Mouse (Mus musculus) c-Kit-positive CD71-positive TER-119-negative erythroid progenitor cells, embryonic 14.5 days (primary cell): ENCODE results near the gene Pus7l.
A peak's percentile ranks its signal among the peaks of the same experiment; 100 is the strongest.
"Not testable (repeated sequence)": the region's sequence is repeated elsewhere in the genome, so short reads cannot be mapped to it uniquely, and the experiment has no call there.

ENCODE experiments used
- DNase-seq: peaks from one replicate; pipeline ENCODE4 v3.0.0-alpha.2; 2013; ENCODE audit warnings: low read depth

Gene Pus7l

GRCm38 (mm10) chr15:94542567-94543408 is 559 bp downstream of the Pus7l start:
- no peak for DNase-seq

GRCm38 (mm10) chr15:94539296-94539695 is 4.1 kb downstream of the Pus7l start:
- DNase-seq: no peak

DNA sequence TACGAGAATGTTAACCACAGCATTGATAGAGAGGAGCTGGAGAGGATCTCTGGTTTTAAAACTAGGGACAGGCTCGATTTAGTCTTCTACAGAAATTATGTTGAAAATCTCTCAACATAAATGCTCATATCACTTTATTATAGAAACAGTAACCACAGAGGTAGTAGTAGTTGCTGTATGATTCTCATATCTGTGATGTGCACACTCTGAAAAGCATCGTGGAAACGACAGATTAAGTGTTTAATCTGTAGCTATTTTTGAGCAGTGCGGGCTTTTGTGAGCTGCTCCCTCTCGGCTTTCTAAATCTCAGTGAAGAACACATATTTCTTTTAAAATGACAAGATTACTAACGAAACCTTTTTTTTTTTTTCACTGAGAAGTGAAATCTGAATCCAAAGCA is 7.8 kb downstream of the Pus7l start:
- DNase-seq: no peak

DNA sequence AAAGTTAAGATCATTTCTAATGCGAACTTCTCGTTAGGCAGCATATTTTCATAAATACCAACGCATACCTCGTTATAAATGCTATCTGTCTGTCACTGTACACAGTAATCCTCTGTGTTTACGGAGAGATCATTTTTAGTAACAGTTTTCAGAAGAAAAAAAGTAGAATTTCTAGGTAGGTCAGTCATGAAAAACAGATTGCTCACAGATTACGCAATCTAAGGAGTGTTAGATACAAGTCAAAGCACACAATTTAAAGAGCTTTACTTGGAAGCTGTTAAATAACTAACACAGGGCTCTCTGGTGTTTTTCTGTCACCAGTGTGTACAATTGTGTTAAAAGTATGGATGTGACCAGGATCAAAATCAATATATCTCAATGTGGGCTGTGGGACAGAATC is 10.4 kb downstream of the Pus7l start:
- DNase-seq: no peak

- DNase-seq: no peak
These were observed 11.0 kb downstream of the Pus7l start for GRCm38 (mm10) chr15:94532306-94532705.

DNA sequence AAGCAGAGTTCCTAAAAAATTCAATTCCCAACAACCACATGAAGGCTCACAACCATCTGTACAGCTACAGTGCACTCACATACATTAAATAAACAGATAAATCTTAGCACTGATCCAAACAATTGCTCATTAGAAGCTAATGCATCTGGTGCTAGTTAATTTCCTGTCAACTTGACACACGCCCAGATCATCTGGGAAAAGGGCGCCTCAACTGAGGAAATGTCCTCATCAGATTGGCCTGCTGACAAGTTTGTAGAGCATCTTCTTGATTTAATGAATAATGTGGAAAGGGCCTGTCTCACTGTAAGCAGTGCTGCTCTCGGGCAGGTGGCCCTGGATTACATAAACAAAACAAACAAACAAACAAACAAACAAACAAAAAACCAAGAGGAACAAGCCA is 12.8 kb downstream of the Pus7l start:
- no peak for DNase-seq

- DNase-seq: no peak
These were observed 18.4 kb downstream of the Pus7l start for GRCm38 (mm10) chr15:94524956-94525355.

GRCm38 (mm10) chr15:94523251-94523650 is 20.1 kb downstream of the Pus7l start:
- no peak for DNase-seq

- DNase-seq: no peak
These were observed 22.4 kb downstream of the Pus7l start for GRCm38 (mm10) chr15:94520959-94521358.

DNA sequence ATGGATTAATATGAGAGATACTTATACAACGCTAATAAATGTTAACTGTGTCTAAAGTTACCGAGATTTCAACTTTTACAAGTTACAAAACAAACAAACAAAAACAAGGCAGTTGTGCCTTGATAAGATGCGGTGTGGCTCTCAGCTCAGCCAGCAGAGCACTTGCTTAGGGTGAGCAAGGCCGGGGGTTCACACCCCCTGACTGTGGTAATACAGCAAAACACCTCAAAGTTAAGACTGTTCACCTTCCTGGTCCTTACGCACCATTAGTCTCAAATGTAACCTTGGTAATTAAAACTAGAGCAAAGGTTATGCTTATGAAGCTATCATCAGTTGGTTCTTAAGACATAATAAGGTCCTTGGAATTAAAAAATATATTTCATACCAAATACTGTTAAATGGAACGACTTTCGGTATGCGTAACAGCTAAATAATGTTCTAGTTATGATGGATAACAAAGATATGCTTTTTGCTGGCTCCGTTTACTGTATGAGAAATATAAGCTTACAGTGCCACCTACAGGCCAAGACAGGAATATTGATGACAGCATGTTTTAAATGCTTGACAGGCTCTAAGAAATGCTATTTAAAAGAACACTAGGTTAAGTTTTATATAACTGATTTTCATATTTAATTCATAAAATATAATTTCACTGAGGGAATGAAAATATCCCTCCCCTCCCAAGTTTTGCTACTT is 23.0 kb downstream of the Pus7l start:
- DNase-seq: peak; percentile 65

DNA sequence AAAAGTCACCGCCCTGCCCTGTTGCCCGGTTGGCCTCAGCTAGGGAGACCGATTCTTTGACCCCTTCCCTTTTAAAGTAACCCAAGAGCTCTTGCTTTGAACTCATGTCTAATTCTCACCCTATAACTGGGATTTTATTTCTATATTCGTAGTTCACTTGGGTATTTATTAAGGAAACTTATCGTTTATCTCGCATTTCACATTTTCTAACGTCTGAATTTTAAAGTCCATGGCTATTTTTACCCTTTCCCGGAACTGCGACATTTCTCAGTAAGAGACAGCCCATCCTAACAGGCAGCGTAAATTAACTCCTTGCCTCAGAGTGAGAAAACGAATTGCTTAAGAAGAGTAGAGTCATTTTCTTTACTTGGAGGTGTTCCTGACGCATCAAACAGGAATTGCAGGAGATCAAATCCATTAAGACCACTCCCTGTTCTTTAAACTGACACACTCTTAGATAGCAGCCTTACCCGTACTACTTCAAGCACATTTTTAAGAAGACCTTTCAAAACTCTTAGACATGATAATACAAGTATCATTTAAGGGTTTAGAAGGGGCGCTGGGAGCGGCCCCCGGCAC is 25.3 kb downstream of the Pus7l start:
- DNase-seq: peak; percentile 13

DNA sequence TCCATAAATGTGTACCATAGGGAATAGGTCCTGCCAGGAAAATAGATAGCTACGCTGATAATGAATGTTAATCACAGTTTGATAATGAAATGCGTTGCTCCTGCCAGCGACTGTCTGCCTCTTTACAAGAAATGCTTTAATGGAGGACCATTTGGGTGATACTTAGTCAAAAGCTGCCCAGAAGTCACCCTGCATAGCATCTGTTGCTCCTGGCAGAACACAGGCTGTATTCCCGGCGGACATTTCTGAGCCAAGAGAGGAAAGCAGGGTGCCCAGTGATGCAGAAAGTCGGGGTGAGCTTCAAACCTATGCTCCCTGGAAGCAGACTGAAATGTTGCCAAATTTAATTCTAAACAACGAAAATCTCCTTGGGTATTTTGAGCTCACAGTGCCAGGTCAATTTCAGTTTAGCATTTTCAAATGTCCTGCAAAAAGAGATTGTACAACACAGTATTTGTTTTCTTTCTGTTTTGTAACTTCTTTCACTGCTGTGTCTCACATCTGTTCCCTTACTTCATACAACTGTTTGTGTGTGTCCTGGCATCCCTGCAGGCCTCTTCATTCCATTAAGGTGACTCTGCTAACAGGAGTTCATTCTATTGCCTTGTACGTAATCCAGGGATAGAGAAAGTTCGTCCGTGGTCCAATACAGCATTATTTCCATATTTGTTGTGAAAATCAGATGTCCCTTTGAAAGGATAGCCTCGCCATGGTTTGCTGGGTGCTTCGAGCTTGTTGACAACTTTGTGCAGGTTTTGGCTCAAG is 39.7 kb downstream of the Pus7l start:
- DNase-seq: no peak

DNA sequence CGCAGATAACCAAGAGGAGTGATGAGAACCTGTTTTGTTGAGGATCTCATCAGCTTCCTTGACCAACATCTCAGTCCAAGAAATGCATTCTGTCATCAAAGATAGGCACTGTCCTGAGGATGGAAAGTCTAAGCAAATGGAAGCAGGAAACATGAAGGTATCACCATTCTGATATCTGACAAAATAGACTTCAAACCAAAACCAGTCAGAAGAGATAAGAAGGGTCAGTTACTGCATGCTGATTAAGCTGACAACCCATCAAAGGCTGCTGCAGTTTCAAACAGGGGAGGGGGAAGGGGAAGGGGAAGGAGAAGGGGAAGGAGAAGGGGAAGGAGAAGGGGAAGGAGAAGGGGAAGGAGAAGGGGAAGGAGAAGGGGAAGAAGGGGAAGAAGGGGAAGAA is 44.1 kb downstream of the Pus7l start:
- no peak for DNase-seq

DNA sequence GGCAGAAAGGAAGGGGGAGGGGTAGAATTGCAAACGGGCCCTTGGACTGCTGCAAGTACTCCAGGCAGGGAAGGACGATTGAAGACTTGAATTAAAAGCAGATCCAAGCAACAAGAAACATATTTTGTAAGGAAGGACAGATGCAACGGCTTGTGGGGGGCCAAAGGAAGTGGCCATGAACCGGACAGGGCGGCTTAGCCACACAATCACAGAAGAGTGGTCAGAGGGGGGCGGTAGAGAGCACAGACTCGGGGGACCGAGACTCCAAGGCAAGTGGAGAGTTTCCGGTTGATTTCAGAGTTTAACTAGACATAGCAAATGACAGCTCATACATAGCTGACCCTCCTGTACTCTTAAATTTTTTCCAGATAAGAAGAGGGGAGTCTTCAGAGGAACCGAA is 47.4 kb downstream of the Pus7l start:
- DNase-seq: no peak

- DNase-seq: no peak
These were observed 48.9 kb downstream of the Pus7l start for GRCm38 (mm10) chr15:94494445-94494844.

- no peak for DNase-seq
These were observed 53.9 kb downstream of the Pus7l start for GRCm38 (mm10) chr15:94489433-94489832.

DNA sequence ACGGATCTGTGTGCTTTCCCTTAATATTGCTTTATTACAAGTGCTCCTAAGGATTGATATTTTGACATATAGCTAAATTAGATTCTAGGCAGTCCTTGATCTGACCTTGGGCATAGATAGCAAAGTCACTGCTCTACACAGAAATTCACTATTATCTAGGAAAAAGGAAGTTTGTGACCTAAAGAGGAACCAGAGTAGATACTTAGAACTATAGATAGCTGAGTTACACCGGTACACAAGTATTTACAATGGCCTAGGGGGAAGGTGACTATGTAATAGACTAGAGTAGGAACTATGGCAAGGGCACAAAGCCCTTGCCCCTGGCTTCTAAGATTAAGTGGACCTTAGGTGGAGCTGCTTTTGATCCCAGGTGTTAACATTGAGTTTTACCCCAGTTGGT is 55.3 kb downstream of the Pus7l start:
- DNase-seq: not testable (repeated sequence)

DNA sequence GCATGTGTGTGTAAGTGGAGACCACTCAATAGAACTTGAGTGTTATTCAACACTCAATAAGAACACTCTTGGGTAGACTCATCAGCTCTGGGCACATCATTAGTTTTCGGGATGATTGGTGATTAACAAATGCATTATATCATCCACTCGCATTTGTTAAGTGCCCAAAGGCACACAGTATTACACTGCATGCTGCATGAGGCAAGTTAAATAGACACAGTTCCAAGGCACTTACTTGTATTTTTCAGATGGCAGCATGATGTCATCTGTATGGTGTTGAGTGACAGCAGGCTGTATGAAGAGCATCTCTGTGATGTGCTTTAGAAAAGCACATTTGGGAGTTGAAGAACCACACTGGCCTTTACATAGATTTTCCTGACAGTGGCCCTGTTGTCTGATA is 60.8 kb downstream of the Pus7l start:
- DNase-seq: no peak

DNA sequence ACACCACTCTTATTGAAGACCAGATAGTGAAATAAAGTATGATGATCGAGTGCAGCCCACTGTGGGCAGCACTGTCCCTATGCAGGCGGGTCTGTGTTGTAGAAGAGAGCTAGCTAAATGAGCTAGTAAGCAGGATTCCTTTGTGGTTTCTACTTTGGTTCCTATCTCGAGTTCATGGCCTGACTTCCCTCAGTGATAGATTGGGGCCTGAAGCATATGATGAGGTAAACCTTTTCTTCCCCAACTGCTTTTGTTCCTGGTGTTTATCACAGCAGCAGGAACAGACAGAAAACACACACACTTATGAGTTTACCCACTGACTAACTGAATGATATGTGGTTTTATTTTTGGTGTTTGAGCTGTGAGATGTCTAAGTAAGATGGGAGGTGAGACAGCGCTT is 62.6 kb downstream of the Pus7l start:
- DNase-seq: no peak

- DNase-seq: no peak
These were observed 63.1 kb downstream of the Pus7l start for GRCm38 (mm10) chr15:94480248-94480647.

DNA sequence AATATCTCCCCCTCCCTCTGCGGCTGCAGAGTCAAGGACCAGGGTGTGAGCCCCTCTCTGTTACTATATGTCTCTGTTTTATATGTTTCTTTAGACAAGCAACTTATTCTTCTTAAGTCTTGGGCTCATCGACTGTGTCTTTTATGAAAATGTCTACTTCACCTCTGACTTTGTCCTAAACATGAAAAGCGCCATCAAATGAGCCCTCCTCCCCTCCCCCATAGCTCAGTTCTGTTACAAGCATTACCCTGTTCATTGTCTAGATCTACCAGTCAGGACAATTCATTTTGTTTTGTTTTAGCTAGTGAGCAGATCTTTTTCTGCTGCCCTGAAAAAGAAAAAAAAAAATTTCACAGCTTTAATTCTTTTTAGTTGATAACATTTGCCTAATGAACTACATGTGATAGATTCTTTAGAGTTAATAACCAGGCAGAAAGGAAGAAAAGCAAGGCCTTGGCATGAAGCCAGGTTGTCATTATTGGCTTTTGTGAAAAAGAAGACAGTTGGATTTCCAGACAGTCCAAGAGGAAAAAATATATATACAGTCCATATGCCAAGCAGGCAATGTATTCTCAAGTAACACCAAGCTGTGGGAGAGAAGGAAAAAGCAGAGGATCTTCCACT is 63.7 kb downstream of the Pus7l start:
- no peak for DNase-seq

- no peak for DNase-seq
These were observed 64.6 kb downstream of the Pus7l start for GRCm38 (mm10) chr15:94478706-94479105.
